Mouse (Mus musculus) left cerebral cortex, postnatal 4 days (tissue): ENCODE results near the gene Cela3a. TPM values are rescaled to one million over a fixed set of nuclear protein-coding genes. Genes with fewer than 3 reads are reported as not detected.
A peak's percentile ranks its signal among the peaks of the same experiment; 100 is the strongest.
"Not testable (repeated sequence)": the region's sequence is repeated elsewhere in the genome, so short reads cannot be mapped to it uniquely, and the experiment has no call there.

Source experiments
- DNase-seq: peaks from one replicate; pipeline ENCODE4 v3.0.0-alpha.2; 2022
- intact Hi-C: fragments of 180-260 bp; cut with DNase I; formaldehyde crosslinking; loops from one replicate; pipeline ENCODE4 v1.15.1; 2025
- total RNA-seq, 2 experiments: library from RNA; stranded (reverse); gene quantifications; 2 replicates each; pipeline ENCODE4 v1.2.3; 2021

Cela3a gene
- total RNA-seq: not detected

- intact Hi-C loops: no loop called here
- no peak for DNase-seq
These were observed at the start of gene Cela3a for GRCm38 (mm10) chr4:137409691-137410090. Gene Cela3a, minus strand, starts transcription at chr4:137409791.

DNA sequence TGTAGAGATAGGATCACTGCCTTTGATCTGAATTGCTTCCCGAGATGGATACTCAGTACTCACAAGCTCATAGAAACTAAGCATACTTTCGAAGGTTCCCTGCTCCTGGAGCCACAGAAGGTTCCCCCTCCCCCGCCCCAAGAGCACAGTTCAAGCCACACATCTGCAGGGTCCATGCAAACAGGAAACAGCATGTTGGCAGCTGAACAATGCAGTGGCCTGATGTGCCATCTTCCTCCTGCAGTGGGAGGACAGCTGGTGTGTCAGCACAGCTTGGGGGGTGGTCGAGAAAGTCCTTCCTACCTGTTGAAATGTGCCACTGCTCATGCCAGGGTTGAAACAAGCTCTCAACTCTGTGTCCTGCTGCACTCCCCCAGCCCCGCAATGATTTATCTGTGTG is 49.3 kb upstream of the Cela3a start:
- intact Hi-C loops: no loop called here
- DNase-seq: no peak

DNA sequence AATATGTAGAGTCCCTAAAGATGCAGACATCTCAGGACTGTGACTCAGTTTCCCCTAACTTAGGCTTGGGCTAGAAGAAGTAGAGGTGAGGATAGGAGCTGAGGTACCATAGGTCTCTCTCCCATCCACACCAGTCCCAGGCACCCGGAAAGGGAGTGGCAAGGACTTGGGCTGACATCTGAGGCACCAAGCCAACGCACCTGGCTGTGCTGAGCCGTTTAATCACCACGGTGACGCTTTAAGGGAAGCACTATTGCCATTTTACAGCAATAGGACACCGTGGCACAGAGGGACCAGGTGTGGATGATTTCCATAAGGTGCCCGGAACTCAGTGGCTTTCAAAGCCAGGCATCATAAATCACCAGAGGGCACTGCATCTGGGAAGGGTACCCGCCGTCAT is 48.7 kb upstream of the Cela3a start:
- no peak for DNase-seq
- intact Hi-C loops: no loop called here

DNA sequence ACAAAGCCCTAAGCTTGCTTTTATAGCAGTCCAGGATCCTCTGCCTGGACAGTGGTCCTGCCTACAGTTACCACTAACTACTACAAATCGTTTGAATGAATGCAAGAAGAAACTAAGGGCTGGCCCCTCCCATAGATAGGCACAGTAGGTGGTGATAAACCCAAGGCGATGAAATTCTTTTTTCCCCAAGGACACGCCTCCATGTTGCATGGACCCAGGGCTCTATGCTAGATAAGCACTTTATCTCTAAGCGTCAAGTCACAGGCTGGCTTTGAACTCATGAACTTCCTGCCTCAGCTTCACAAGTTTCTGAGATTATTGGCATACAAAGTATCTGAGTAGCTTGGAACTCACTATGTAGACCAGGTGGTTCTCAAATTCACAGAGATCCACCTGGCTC is 47.7 kb upstream of the Cela3a start:
- intact Hi-C loops: no loop called here
- DNase-seq: no peak

GRCm38 (mm10) chr4:137456581-137456980 is 47.0 kb upstream of the Cela3a start:
- no peak for DNase-seq
- intact Hi-C loops: no loop called here

DNA sequence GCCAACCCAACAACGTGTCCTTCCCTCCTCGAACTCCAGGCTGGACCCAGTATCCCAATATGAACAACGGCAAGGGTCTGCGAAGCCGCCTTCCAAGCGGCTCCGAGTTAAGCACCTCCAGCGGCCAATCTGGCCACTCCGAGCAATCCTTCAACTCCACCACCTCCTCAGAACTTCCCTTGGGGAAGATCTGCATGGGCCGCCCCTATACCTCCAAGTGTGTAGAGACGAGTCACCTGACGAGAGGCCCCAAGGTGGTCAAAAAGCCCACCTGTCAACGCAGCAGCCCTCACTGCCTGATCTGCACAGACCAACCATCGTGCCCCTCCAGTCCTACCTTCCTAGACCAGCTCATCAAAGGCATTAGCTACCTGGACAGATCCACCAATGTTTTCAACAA is 45.0 kb upstream of the Cela3a start:
- no peak for DNase-seq
- intact Hi-C loops: no loop called here

- intact Hi-C loops: no loop called here
- no peak for DNase-seq
These were observed 43.7 kb upstream of the Cela3a start, which contains the start of gene 1700013G24Rik for GRCm38 (mm10) chr4:137453234-137453767. Gene 1700013G24Rik, plus strand, starts transcription at chr4:137453284.

GRCm38 (mm10) chr4:137452190-137452589 is 42.6 kb upstream of the Cela3a start:
- DNase-seq: no peak
- intact Hi-C loops: no loop called here

GRCm38 (mm10) chr4:137449715-137450114 is 40.1 kb upstream of the Cela3a start:
- intact Hi-C loops: no loop called here

GRCm38 (mm10) chr4:137449132-137449531 is 39.5 kb upstream of the Cela3a start:
- intact Hi-C loops: no loop called here
- DNase-seq: no peak

More at GRCm38 (mm10) chr4:137449715-137450114, 40.1 kb upstream of the Cela3a start:
- no peak for DNase-seq

GRCm38 (mm10) chr4:137448641-137449040 is 39.0 kb upstream of the Cela3a start:
- DNase-seq: no peak
- intact Hi-C loops: no loop called here

DNA sequence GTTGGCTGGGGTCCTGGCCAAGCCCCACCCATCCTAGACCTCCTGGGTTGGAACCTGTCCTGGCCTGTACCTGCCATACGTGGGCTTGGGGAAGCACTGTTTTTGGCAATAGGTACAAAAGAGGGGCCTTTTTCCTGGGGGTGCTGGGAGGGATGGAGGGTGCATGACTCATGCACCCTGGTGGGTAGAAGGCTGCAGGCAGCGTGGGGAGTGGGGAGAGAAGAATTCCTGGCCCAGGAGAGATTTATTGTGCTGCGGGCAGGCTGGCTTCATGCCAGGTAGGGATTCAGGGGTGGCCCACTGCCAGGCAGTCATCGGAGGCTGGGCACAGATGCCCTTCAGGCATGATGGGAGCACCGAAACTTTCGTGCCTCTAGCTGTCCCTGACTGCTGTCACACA is 38.6 kb upstream of the Cela3a start:
- DNase-seq: peak; percentile 67
- intact Hi-C loops: no loop called here

DNA sequence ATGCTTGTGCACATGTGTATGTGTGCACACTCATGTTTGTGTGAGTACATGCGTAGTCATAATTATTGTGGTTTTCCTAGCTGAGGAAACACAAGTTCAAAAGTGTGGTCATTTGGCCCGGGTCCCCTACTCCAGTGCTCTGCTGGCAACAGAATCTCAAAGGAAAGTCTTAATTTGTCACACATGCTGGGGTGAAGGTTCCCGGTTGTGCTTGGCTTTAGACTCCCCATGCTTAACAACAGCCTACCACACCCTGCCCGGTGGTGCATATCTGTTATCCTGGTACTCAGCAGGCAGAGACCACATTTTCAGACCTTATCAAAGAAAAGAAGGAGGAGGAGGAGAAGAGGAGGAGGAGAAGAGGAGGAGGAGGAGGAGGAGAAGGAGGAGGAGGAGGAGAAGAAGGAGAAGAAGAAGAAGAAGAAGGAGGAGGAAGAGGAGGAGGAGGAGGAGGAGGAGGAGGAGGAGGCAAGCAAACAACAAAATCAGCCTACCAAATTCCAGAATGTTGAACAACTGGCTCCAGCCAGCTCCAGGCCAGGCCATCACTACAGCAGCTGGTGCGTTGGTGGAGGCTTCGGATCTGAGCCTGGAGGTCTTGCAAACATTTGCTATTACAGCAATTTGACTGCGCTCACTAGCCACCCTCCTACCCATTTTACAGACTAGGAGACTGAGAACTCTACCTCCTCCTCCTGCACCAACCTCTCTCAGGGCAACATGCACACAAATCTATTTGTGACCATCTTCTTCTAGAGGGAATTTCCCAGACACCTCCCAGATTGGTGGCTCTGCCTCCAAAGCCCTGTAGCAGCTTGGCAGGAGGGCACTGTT is 38.0 kb upstream of the Cela3a start:
- intact Hi-C loops: no loop called here

DNA sequence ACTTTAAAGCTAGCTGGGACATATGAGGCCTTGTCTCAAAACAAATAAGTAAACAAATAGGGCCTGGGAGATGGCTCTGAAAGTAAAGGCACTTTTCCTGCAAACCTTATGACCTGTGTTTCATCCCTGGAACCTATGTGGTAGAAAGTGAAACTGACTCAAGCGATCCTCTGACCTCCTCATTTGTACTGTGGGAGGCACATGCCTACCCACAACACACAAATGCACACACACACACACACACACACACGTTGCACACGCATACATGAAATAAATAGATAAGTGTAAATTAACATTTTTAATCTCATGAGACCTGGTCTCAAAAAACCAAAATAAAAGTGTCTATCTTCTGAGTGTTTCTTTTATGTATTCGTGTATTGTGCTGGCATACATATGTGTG is 36.3 kb upstream of the Cela3a start:
- DNase-seq: no peak
- intact Hi-C loops: no loop called here

More for the DNA sequence above, 38.0 kb upstream of the Cela3a start:
- DNase-seq: no peak

- intact Hi-C loops: no loop called here
These were observed 34.0 kb upstream of the Cela3a start for GRCm38 (mm10) chr4:137443625-137444024.

DNA sequence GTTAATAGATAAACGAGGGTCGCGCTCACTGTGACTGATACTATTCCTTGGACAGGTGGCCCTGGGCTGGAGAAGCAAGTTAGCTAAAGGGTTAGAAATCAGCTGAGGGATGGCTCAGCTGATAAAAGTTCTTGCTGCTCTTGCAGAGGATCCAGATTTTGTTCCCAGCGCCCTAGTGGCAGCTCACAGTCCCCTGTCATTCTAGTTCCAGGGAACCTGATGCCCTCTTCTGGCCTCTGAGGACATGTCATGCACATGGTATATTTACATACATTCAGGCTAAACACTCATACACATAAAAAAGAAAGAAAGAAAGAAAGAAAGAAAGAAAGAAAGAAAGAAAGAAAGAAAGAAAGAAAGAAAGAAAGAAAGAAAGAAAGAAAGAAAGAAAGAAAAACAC is 31.7 kb upstream of the Cela3a start:
- DNase-seq: no peak
- intact Hi-C loops: no loop called here

More at GRCm38 (mm10) chr4:137443625-137444024, 34.0 kb upstream of the Cela3a start:
- peak; percentile 75 for DNase-seq

DNA sequence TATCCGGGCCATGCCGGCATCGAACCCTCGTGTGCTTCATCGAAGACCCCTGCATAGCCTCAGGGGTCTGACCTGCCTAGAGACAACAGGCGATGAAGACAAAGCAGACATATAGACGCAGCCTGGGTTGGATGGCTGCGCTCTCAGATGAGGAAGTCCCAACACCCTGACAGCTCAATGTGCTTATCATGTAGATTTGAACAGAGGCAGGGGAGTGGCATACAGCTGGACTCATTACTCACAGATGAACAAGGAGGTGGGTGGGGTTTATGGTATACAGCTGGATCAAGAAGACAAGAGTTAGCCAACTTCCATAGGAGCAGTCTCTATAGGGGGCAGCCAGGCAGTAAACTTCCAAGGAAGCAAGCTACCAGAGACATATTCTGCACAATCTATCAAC is 29.3 kb upstream of the Cela3a start:
- DNase-seq: no peak
- intact Hi-C loops: no loop called here

DNA sequence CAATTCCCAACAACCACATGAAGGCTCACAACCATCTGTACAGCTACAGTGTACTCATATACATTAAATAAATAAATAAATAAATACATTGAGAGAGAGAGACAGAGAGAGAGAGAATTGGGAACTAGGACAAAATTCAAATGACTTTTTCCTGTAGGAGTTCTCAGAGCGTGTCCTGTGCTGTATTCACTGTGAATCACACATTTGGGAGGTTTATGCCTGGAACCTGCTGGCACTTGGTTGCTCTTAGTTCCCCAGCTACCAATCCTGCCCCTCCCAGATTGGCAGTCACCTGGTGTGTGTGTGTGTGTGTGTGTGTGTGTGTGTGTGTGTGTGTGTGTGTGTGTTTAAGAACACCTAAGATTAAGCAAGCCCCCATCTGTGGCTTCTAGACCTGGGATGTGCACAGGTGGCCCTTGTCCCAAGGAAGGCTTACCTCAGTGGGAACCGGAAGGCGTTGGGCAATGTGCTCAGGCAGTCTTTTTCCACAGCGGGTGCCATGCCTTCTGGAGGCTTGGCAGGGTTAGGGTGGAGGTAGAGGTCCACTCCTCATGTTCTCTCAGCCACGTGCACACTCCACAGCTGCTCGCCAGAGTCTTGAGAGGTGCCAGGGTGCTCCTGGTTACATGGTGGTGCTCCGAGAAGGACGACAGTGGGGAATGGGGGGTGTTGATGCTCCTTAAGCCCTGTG is 27.5 kb upstream of the Cela3a start:
- no peak for DNase-seq
- intact Hi-C loops: loop anchor here (2.0 kb wide), 1 partner anchor 18 kb away; no protein-coding TSS in a partner anchor

DNA sequence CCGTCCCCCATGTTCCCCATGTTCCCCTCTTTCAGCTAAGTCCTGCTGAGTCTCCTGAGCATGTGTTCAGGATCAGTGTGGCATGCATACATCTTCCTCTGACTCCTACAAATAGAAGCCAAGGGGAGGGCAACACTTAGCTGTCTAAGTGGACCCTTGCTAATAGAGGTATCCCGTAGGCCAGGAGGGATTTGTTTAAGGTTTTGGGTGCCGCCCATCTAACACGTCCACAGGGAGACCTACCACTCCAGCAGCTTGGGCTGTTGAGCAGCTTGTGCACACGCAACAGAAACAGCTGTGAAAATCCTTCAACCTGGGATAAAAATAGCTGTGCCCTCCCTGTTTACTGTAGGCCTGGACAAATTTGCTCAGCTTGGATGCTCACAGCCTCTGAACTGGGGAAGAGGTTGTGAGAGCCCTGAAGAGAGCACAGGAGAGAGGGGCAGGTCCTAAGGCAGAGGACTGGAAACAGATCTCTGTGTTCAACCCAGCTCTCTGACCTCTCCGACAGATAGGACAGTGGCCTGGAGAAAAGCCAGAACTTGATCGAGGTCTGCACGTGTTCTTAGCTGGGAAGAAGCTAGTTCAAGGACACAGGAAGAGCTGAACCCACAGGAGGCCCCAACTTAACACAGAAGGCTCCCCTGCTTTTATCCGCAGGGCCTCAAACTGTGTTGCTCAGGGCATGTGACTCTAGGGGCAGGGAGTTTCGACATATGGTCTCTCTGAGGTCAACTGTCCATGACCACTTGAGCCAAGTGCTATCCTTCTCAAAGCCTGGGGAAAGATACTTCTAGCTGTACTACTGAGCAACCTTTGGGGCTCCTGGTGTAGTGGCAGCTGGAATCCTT is 23.3 kb upstream of the Cela3a start:
- intact Hi-C loops, DNase-seq: not testable (repeated sequence)

DNA sequence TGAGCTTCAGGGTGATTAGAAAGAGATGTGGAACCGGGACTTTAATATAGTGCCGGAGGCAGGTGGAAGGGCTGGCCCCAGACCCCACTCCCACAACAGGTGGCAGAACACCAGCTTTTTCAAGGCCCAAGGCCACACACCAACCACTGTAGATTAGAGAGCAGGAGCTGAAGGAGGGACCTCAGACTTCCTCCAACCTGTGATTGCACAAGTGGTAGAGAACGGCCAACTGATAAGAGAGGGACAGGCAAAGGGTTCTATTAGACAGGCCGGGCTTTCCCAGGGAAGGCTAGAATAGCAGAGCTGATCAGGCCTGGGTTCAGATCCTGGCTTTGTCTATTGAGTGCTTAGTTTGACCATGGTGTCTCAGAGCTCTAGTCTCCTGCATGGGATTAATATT is 20.9 kb upstream of the Cela3a start, which contains the start of gene Cela3b:
Gene Cela3b, minus strand, starts transcription at position 39 of the 400 bp plus-strand sequence.
- intact Hi-C loops: no loop called here
- no peak for DNase-seq
